Mouse (Mus musculus) B cell, adult (primary cell): ENCODE measurements around the gene Gm21954. TPM values are rescaled to one million over a fixed set of nuclear protein-coding genes. Genes with fewer than 3 reads are reported as not detected.

Experiments
- total RNA-seq: library from RNA; stranded (reverse); gene quantifications from 4 replicates; pipeline ENCODE4 v1.2.4, GENCODE M21; 2023; ENCODE audit not compliant: inconsistent age

Gm21954 gene
- not detected in 4 replicates for total RNA-seq

GRCm38 (mm10) chr3:55472110-55472509, at the start of gene Gm21954:
Gm21954 (minus strand) TSS chr3:55472210.

Other genes with a start within 250 kb of the Gm21954 start
- gene Dclk1, start 229.8 kb downstream of the Gm21954 start, total RNA-seq: 0.13 TPM in 1 of 4 replicates, not detected in the others